Mouse (Mus musculus): Measurements from ENCODE around the gene Brwd1. TPM values are rescaled to one million over a fixed set of nuclear protein-coding genes. Genes with fewer than 3 reads are reported as not detected.
A peak's percentile ranks its signal among the peaks of the same experiment; 100 is the strongest.

The Brwd1 gene
- total RNA-seq, 1 experiment, result 117 TPM

GRCm38 (mm10) chr16:96085597-96085996 lies 3.3 kb upstream of the Brwd1 start:
- Histone ChIP-seq H3K4me3 (ENCODE audit: insufficient read depth in 1 of 2, low read depth in 1 of 2, low read length in 2 of 2, poor library complexity in 1 of 2, severe bottlenecking in 1 of 2) (no peak overlapping the region), H3K9me3 (ENCODE audit: control insufficient read depth, insufficient read depth, low read depth, low read length) (no peaks in the 10 kb centered on the region), H3K4me1 (ENCODE audit: control insufficient read depth in 2 of 2, insufficient read depth in 2 of 2, low read length in 2 of 2, poor library complexity in 1 of 2) (peaks cover 6 to 14% of the 10 kb centered on the region in 2 experiments), H3K27ac (ENCODE audit: insufficient read depth, low read depth, low read length, poor library complexity, severe bottlenecking) (no peak overlapping the region), H3K36me3 (ENCODE audit: control insufficient read depth, insufficient read depth, low read length, poor library complexity, severe bottlenecking) (peaks cover 4% of the 10 kb centered on the region; the same call in 1 of the 2 replicates), H3K9ac (ENCODE audit: insufficient read depth, low read depth, low read length, poor library complexity, severe bottlenecking) (no peak overlapping the region)
- in situ Hi-C loops (cut with MboI; ENCODE audit: low sequenced_read_pairs in 2 of 2, unreplicated experiment in 2 of 2), result no loop called here
- DNase-seq (ENCODE audit: low read depth, low spot score), result no peak
- TF ChIP-seq ZC3H11A (IDR thresholded peaks at IDR 0.05; ENCODE audit: borderline replicate concordance, low read depth, low read length) (no peak), CHD2 (IDR thresholded peaks at IDR 0.05; ENCODE audit: low read depth, low read length) (no peak), MAFK (IDR thresholded peaks at IDR 0.05; ENCODE audit: insufficient read depth, low read depth, low read length) (no peak), ZNF384 (IDR thresholded peaks at IDR 0.05; ENCODE audit: low read depth, low read length) (no peak), HCFC1 (IDR thresholded peaks at IDR 0.05; ENCODE audit: borderline replicate concordance, insufficient read depth, low read length) (no peak)

GRCm38 (mm10) chr16:96083179-96083646 lies 887 bp upstream of the Brwd1 start:
- in situ Hi-C loops (cut with MboI; ENCODE audit: low sequenced_read_pairs in 2 of 2, unreplicated experiment in 2 of 2), result no loop called here
- Histone ChIP-seq H3K9ac (ENCODE audit: insufficient read depth, low read depth, low read length, poor library complexity, severe bottlenecking) (peak overlapping the region; percentile 91), H3K4me1 (ENCODE audit: control insufficient read depth in 2 of 2, insufficient read depth in 2 of 2, low read length in 2 of 2, poor library complexity in 1 of 2) (peaks cover 7 to 15% of the 10 kb centered on the region in 2 experiments), H3K36me3 (ENCODE audit: control insufficient read depth, insufficient read depth, low read length, poor library complexity, severe bottlenecking) (peaks cover 20% of the 10 kb centered on the region), H3K9me3 (ENCODE audit: control insufficient read depth, insufficient read depth, low read depth, low read length) (no peaks in the 10 kb centered on the region), H3K4me3 (ENCODE audit: insufficient read depth in 1 of 2, low read depth in 1 of 2, low read length in 2 of 2, poor library complexity in 1 of 2, severe bottlenecking in 1 of 2) (peak overlapping the region; percentile 74 to 99), H3K27ac (ENCODE audit: insufficient read depth, low read depth, low read length, poor library complexity, severe bottlenecking) (peak overlapping the region; percentile 94)
- TF ChIP-seq HCFC1 (IDR thresholded peaks at IDR 0.05; ENCODE audit: borderline replicate concordance, insufficient read depth, low read length) (peak; percentile 59; the same call in 1 of the 2 replicates), ZC3H11A (IDR thresholded peaks at IDR 0.05; ENCODE audit: borderline replicate concordance, low read depth, low read length) (no peak)
- DNase-seq (ENCODE audit: low read depth, low spot score), result peak; percentile 73

GRCm38 (mm10) chr16:96081742-96082241 lies 534 bp downstream of the Brwd1 start:
- peaks cover 22% of the 10 kb centered on the region for H3K36me3 ChIP-seq (ENCODE audit: control insufficient read depth, insufficient read depth, low read length, poor library complexity, severe bottlenecking)
- DNase-seq (ENCODE audit: low read depth, low spot score), result no peak
- in situ Hi-C loops (cut with MboI; ENCODE audit: low sequenced_read_pairs in 2 of 2, unreplicated experiment in 2 of 2), result no loop called here

GRCm38 (mm10) chr16:96081331-96081730 lies 995 bp downstream of the Brwd1 start:
- Histone ChIP-seq H3K9ac (ENCODE audit: insufficient read depth, low read depth, low read length, poor library complexity, severe bottlenecking) (peak overlapping the region; percentile 97), H3K4me1 (ENCODE audit: control insufficient read depth in 2 of 2, insufficient read depth in 2 of 2, low read length in 2 of 2, poor library complexity in 1 of 2) (peaks cover 7 to 8% of the 10 kb centered on the region in 2 experiments), H3K4me3 (ENCODE audit: insufficient read depth in 1 of 2, low read depth in 1 of 2, low read length in 2 of 2, poor library complexity in 1 of 2, severe bottlenecking in 1 of 2) (peak overlapping the region; percentile 96 to 99), H3K27ac (ENCODE audit: insufficient read depth, low read depth, low read length, poor library complexity, severe bottlenecking) (peak overlapping the region; percentile 97), H3K36me3 (ENCODE audit: control insufficient read depth, insufficient read depth, low read length, poor library complexity, severe bottlenecking) (peaks cover 22% of the 10 kb centered on the region), H3K9me3 (ENCODE audit: control insufficient read depth, insufficient read depth, low read depth, low read length) (no peaks in the 10 kb centered on the region)
- TF ChIP-seq ZNF384 (IDR thresholded peaks at IDR 0.05; ENCODE audit: low read depth, low read length) (no peak), HCFC1 (IDR thresholded peaks at IDR 0.05; ENCODE audit: borderline replicate concordance, insufficient read depth, low read length) (no peak), CHD2 (IDR thresholded peaks at IDR 0.05; ENCODE audit: low read depth, low read length) (no peak), MAFK (IDR thresholded peaks at IDR 0.05; ENCODE audit: insufficient read depth, low read depth, low read length) (no peak), ZC3H11A (IDR thresholded peaks at IDR 0.05; ENCODE audit: borderline replicate concordance, low read depth, low read length) (no peak)
- in situ Hi-C loops (cut with MboI; ENCODE audit: low sequenced_read_pairs in 2 of 2, unreplicated experiment in 2 of 2), result no loop called here
- DNase-seq (ENCODE audit: low read depth, low spot score), result peak; percentile 76

More at GRCm38 (mm10) chr16:96081742-96082241, 534 bp downstream of the Brwd1 start:
- H3K27ac ChIP-seq (ENCODE audit: insufficient read depth, low read depth, low read length, poor library complexity, severe bottlenecking), result peak overlapping the region; percentile 97
- no peak for TF ChIP-seq CHD2 (IDR thresholded peaks at IDR 0.05; ENCODE audit: low read depth, low read length)
- no peak for TF ChIP-seq HCFC1 (IDR thresholded peaks at IDR 0.05; ENCODE audit: borderline replicate concordance, insufficient read depth, low read length)
- TF ChIP-seq ZNF384 (IDR thresholded peaks at IDR 0.05; ENCODE audit: low read depth, low read length), result no peak
- no peak for TF ChIP-seq ZC3H11A (IDR thresholded peaks at IDR 0.05; ENCODE audit: borderline replicate concordance, low read depth, low read length)
- no peak for TF ChIP-seq MAFK (IDR thresholded peaks at IDR 0.05; ENCODE audit: insufficient read depth, low read depth, low read length)
- peaks cover 7 to 9% of the 10 kb centered on the region in 2 experiments for H3K4me1 ChIP-seq (ENCODE audit: control insufficient read depth in 2 of 2, insufficient read depth in 2 of 2, low read length in 2 of 2, poor library complexity in 1 of 2)
- H3K9ac ChIP-seq (ENCODE audit: insufficient read depth, low read depth, low read length, poor library complexity, severe bottlenecking), result peak overlapping the region; percentile 97
- peak overlapping the region; percentile 96 to 99 for H3K4me3 ChIP-seq (ENCODE audit: insufficient read depth in 1 of 2, low read depth in 1 of 2, low read length in 2 of 2, poor library complexity in 1 of 2, severe bottlenecking in 1 of 2)
- no peaks in the 10 kb centered on the region for H3K9me3 ChIP-seq (ENCODE audit: control insufficient read depth, insufficient read depth, low read depth, low read length)
